Mouse (Mus musculus) cortical plate, adult 2 months (tissue): ENCODE measurements around the gene Oaz2.

Experiments used
- CTCF ChIP-seq: fragments of 200-500 bp; IDR thresholded peaks from 2 replicates; pipeline ENCODE4 v1.5.1; 2011; ENCODE audit warnings: mild to moderate bottlenecking, control low read depth, low read length; ENCODE audit not compliant: insufficient read depth; ENCODE audit errors: extremely low read depth
- POLR2A ChIP-seq: fragments of 200-500 bp; IDR thresholded peaks from 2 replicates; pipeline ENCODE4 v1.6.1; 2011; ENCODE audit warnings: mild to moderate bottlenecking, low read length, control low read depth; ENCODE audit not compliant: insufficient read depth; ENCODE audit errors: extremely low read depth

GRCm38 (mm10) chr9:65697992-65698391, 30.2 kb downstream of the Oaz2 start:
- TF ChIP-seq CTCF = no peak
- no peak for TF ChIP-seq POLR2A
